Mouse (Mus musculus) layer of hippocampus, adult 18-20 months (tissue): ENCODE measurements at regions not wholly inside any gene's neighbourhood (a gene's known extent, or its start where the extent isn't known, plus 50 kb on each side); places are given as distances from the start of the nearest gene placed in this dataset.
A peak's percentile ranks its signal among the peaks of the same experiment; 100 is the strongest.

Experiments used
- DNase-seq, 2 experiments: peaks; one replicate each; pipeline ENCODE4 v3.0.0; 2022; ENCODE audit warnings: low spot score in 2 of 2

DNA sequence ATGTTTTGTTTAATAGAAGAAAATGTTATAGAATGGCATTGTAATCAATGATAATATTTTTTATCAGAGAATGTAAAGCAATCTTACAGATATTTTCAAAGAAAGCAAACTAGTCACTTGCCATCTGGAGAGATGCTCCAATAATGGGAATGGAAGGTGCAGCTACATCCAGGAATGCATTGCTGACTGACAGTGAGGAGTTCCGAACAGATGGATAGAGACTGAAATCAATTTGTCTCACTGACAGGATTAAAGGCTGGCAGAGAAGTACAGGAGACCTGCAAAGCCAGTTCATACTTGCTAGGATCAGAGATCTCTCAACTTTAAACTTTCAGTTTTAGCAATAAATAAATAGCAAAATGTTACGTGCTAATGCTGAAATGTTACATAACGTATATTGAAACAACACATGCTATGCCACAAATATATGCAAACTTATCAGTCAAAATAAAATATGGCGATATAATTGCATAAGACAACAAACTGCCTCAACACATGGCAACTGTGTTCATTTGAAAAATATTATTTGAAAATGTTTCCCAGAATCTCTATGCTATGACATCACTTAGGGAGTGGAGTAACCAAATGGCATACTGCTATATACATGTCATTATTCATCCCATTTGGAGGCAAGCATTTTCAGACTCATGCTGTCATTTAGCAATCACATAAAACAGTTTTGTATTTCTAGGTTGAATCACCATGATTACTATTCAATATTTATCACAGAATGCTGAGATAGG is 78.1 kb downstream of the Pom121l12 start:
- DNase-seq: peak in 1 of 2 experiments; percentile 32

- DNase-seq: peak; percentile 9 to 48
These were observed 101.6 kb downstream of the Pom121l12 start for GRCm38 (mm10) chr11:14700666-14701065.
